Mouse (Mus musculus) left cerebral cortex, adult 11 months (tissue): ENCODE data around the gene Stk39.

ENCODE experiments used
- DNase-seq: peaks from one replicate; pipeline ENCODE4 v3.0.0; 2022; ENCODE audit warnings: low spot score

Gene Stk39

DNA sequence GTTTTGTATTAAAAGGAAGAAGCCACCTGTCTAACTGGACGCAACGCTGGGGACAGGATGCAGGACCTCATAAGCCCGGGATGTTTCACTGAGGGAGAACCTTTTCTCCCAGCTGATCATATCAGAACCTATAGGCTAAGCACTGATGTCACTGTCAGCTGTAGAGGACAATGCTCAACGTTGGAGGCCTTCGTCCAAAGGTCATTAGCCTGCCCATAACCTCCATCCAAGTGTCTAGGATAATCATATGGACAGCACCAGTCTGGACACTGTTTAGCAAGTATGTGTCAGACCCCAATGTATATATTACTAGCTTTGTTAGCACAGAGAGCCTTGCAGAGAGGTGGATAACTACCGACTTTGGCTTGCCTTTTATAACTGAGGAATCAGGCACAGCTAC lies 51.8 kb downstream of the Stk39 start:
- DNase-seq, result no peak

- DNase-seq, result peak; percentile 32
These were observed 52.3 kb downstream of the Stk39 start for GRCm38 (mm10) chr2:68419746-68420145.

GRCm38 (mm10) chr2:68419165-68419564 lies 52.9 kb downstream of the Stk39 start:
- no peak for DNase-seq

- DNase-seq, result no peak
These were observed 55.0 kb downstream of the Stk39 start for GRCm38 (mm10) chr2:68417081-68417480.

DNA sequence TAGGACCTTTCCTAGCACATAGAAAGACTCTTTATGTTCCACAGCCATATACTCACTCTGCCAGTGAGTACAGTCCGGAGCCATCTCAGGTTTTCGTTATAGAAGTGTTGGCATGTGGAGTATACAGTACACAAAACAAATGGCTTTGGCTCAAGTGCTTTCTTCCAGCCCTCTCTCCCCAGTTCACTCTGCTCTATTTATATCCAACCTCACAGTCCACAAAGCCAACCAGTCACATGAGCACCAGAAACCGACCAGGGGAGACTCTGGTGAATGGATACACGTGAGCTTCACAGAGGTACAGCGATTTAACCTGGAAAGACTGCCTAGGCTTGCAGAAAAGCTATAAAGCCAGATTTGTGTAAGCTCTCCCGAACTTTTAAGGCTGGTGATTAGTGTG lies 56.4 kb downstream of the Stk39 start:
- DNase-seq, result no peak

- no peak for DNase-seq
These were observed 59.9 kb downstream of the Stk39 start for GRCm38 (mm10) chr2:68412149-68412548.

- no peak for DNase-seq
These were observed 60.9 kb downstream of the Stk39 start for GRCm38 (mm10) chr2:68411201-68411600.

- no peak for DNase-seq
These were observed 62.3 kb downstream of the Stk39 start for GRCm38 (mm10) chr2:68409640-68410215.

GRCm38 (mm10) chr2:68408271-68408980 lies 63.6 kb downstream of the Stk39 start:
- no peak for DNase-seq

DNA sequence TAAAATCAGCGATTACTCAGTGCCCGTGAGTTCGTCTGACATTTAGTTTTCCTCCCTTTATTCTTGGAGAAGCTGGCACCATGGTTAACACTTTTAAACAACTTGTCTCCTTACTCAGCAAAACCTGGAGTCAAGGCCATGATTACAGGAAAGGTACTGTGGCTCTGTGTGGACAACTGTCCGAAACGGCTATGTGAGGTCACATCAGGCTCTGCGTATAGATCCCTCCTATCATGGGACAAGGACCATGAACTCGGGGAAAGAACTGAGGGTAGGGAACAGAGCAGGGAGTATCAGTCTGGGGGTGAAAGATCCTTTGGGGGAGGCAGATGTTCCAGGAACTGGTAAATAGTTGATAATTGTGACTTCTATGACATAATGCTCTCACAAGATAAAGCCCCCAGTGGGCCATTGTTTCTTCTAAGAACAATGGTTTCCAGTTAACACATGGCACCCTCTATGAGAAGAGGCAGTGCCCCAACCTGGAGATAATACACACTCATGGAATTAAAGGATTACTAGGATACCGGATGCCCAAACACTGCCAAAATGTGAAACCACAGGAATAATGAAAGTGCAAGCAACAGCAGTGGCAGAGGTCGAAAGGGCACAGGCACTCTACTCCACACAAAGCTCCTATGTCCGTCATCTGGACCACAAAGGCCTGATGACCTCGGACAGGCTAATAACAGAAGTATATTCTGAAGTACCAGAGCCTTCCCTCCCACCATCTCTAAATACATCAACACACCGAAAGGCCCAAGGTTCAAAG lies 64.7 kb downstream of the Stk39 start:
- no peak for DNase-seq

- DNase-seq, result no peak
These were observed 65.4 kb downstream of the Stk39 start for GRCm38 (mm10) chr2:68406571-68407074.

DNA sequence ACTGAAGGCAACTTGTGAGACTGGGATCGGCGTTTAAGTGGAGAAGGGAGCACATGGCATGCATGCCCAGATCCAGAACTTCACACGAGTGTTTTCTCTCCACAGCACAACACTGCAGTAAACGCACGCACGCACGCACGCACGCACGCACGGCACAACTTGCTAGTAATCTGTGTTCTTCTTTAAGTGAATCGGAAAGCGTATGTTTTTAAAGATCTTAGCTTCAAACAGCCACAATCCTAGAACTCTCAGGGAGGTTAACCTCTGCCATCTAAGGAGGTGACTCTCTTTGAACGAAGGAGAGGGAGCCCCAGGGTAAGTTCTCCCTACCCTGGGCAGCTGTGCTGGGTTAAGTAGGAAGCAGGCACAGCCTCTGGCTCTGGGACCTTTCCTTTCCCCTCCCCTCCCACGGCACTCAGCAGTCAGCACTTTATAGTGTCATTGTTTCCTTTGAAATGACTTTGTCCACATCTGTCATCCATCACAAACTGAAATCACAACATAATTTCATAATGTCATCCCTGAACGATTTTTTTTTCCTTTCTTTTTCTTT lies 66.8 kb downstream of the Stk39 start:
- DNase-seq, result no peak

GRCm38 (mm10) chr2:68404274-68405162 lies 67.5 kb downstream of the Stk39 start:
- DNase-seq, result no peak

DNA sequence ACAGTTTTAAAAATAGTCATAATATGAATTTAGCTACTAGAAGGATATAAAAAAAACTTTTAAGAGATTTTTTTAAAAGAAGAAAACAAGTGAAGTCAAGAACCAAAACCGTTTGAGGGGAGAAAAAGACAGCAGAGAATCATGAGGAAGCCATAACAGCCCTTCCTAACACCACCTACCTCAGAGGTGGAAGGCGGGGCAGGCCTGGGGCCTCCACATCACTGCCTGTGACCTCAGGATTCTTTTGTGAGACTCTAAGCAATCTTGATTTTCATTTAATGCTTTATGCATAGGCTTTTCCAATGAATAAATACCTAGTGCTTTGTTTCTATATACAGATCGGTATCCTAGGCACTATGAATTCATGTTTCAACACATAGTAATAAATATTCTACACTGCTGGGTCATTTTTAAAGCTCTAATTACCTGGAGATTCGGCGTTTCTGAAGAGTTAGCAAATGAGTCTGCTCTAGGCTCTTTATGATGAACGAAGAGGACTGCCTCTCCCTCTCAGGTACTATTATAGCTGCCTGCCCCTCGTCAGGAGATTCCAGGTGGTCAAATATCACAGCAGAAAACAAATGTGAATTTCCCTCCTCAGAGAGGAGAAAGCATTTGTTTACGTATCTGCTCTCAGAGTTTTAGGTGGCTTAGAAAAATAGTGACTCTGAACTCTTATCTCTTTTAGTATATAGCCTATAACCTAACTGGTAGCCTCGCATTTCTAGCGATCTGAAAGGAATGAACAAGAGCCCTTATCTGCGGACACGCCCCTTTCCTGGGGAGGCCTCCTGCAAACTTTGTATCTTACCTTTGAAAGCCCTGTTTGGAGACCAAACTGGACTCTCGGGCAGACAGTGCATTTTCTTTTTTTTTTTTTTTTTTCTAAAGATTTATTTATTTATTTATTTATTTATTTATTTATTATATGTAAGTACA lies 78.2 kb downstream of the Stk39 start:
- no peak for DNase-seq

DNA sequence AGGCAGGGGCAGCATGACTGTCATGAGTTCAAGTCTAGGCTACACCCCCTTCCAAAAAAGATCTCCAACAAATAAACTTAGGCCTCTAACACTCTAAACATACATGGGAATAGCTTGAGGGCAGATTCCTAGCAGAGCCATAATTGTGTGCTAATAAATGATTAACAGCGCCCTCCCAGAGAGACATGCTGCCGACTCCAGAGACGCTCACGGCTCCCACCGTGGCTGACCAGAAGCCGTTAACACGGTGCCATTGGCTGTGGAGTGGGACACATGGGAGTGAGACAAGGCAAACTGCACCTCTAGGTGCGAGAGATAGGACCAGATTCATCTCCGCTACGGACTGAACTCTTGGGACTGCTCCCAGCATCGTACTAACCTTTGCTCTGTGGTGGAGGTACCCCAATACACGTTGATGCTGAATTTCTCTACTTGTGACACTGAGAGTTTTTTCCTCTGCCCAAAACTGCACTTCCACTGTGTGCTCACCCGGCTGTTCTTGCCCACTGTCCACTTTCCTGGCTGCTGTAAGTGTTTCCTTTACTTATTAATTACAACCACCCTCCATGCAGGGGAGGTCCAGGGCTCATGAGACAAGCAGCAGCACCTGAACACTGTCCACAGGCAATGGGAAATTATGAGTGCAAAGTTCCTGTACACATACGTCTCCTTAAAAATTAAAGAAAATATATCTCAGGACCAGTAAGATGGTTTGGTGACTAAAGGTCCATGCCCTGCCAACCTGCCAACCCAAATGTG lies 84.1 kb downstream of the Stk39 start:
- DNase-seq, result no peak

- DNase-seq, result no peak
These were observed 85.7 kb downstream of the Stk39 start for GRCm38 (mm10) chr2:68386313-68386863.

- no peak for DNase-seq
These were observed 86.3 kb downstream of the Stk39 start for GRCm38 (mm10) chr2:68385654-68386312.

GRCm38 (mm10) chr2:68383964-68384363 lies 88.1 kb downstream of the Stk39 start:
- no peak for DNase-seq
